Mouse (Mus musculus) liver, postnatal 0 days (tissue): Measurements from ENCODE around the gene Ccser1. TPM values are rescaled to one million over a fixed set of nuclear protein-coding genes. Genes with fewer than 3 reads are reported as not detected.

ENCODE experiments used
- ATAC-seq: fragments of 200-750 bp; cut with Nextera tagmentation; 2 replicates; pipeline ENCODE4 v1.8.0; 2017; ENCODE audit warnings: mild to moderate bottlenecking, moderate library complexity
- DNase-seq: peaks from one replicate; pipeline ENCODE4 v3.0.0-alpha.2; 2016
- H3K27ac ChIP-seq: fragments of 300-500 bp; sonication (generic); 2 replicates; pipeline ENCODE4 v1.5.1; 2014; ENCODE audit warnings: antibody characterized with exemption, moderate library complexity, mild to moderate bottlenecking, low read depth
- H3K27me3 ChIP-seq: fragments of 300-500 bp; sonication (generic); 2 replicates; pipeline ENCODE4 v1.6.1; 2014; ENCODE audit warnings: low read length, control low read depth, mixed read lengths; ENCODE audit not compliant: insufficient read depth
- H3K36me3 ChIP-seq: fragments of 300-500 bp; sonication (generic); replicated peaks from 2 replicates; pipeline ENCODE4 v1.6.1; 2014; ENCODE audit warnings: mild to moderate bottlenecking, control low read depth, low read length, moderate library complexity, mixed read lengths; ENCODE audit not compliant: insufficient read depth
- H3K4me1 ChIP-seq: fragments of 300-500 bp; sonication (generic); 2 replicates; pipeline ENCODE4 v1.6.1; 2014; ENCODE audit warnings: antibody characterized with exemption, mild to moderate bottlenecking, control low read depth; ENCODE audit not compliant: insufficient read depth
- H3K4me2 ChIP-seq: fragments of 300-500 bp; sonication (generic); 2 replicates; pipeline ENCODE4 v1.6.1; 2014; ENCODE audit warnings: low read depth, mild to moderate bottlenecking, low read length, moderate library complexity, mixed read lengths
- H3K4me3 ChIP-seq: fragments of 300-500 bp; sonication (generic); 2 replicates; pipeline ENCODE4 v1.5.1; 2014; ENCODE audit warnings: low read depth, low read length
- H3K9ac ChIP-seq: fragments of 300-500 bp; sonication (generic); replicated peaks from 2 replicates; pipeline ENCODE4 v1.6.1; 2014; ENCODE audit warnings: mild to moderate bottlenecking, moderate library complexity
- H3K9me3 ChIP-seq: fragments of 300-500 bp; sonication (generic); 2 replicates; pipeline ENCODE4 v1.6.1; 2016; ENCODE audit warnings: mild to moderate bottlenecking, control low read depth, low read length, mixed read lengths
- CTCF ChIP-seq: sonication (generic); IDR thresholded peaks from 2 replicates; pipeline ENCODE4 v1.5.1; 2016; ENCODE audit warnings: antibody characterized with exemption, low read depth
- EP300 ChIP-seq: IDR thresholded peaks from 2 replicates; pipeline ENCODE4 v1.6.1; 2016; ENCODE audit warnings: antibody characterized with exemption, low read depth, mild to moderate bottlenecking
- WGBS: fragments of 180-500 bp; shearing (Covaris S2); extraction: QIAGEN DNeasy Blood & Tissue Kit; methylation state at CpG from one replicate; pipeline ENCODE4 v1.1.7; 2014; ENCODE audit not compliant: insufficient replicate concordance; 5-methylcytosine and 5-hydroxymethylcytosine counted together
- polyA plus RNA-seq: library from polyadenylated mRNA; unstranded; fragments of >200 nt; fragmentation: Nextera tagmentation; extraction: Ambion mirVana; gene quantifications from 2 replicates; pipeline ENCODE4 v1.2.1, GENCODE M21; 2015

Ccser1 gene
- polyA plus RNA-seq, 1 experiment from 2014 or later = 0.18 TPM

GRCm38 (mm10) chr6:61300441-61300840 is 120.3 kb downstream of the Ccser1 start:
- H3K27ac ChIP-seq = no peak overlapping the region
- H3K36me3 ChIP-seq = no peaks in the 10 kb centered on the region
- no peaks in the 10 kb centered on the region for H3K27me3 ChIP-seq
- DNase-seq (no peak), ATAC-seq (no peak)
- H3K4me1 ChIP-seq = no peaks in the 10 kb centered on the region
- no peak for TF ChIP-seq CTCF
- no peak for TF ChIP-seq EP300
- H3K9me3 ChIP-seq = no peaks in the 10 kb centered on the region
- H3K4me3 ChIP-seq = no peak overlapping the region
- no peak overlapping the region for H3K9ac ChIP-seq
- H3K4me2 ChIP-seq = no peak overlapping the region
- WGBS = 78% methylated on average over 4 of the region's 4 CpGs

DNA sequence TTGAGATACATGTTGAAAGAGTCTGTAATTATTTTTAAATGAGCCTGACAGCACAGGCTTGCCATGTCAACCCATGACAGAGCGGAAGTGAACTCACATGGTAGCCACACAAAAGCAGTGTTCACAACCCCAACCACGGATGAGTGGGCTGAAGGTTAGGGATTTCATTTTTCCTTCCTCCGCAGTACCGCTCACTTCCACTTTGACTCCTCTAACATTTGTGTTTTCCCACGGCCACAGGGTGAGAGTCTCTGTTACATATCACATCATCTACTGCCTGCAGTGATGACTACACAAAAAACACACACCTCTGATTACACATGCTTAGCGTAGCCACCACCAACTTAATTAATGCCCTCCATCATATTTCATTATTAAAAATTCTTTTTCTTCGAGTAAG is 120.9 kb downstream of the Ccser1 start:
- Histone ChIP-seq H3K4me3 (no peak overlapping the region), H3K9ac (no peak overlapping the region), H3K4me2 (no peak overlapping the region), H3K9me3 (no peaks in the 10 kb centered on the region), H3K36me3 (no peaks in the 10 kb centered on the region), H3K27me3 (no peaks in the 10 kb centered on the region), H3K27ac (no peak overlapping the region), H3K4me1 (no peaks in the 10 kb centered on the region)
- WGBS = 55% methylated on average over 7 of the region's 7 CpGs
- TF ChIP-seq EP300 = no peak
- no peak for TF ChIP-seq CTCF
- DNase-seq = no peak
- ATAC-seq = no peak

- no peak for ATAC-seq
- no peaks in the 10 kb centered on the region for H3K27me3 ChIP-seq
- H3K9me3 ChIP-seq = no peaks in the 10 kb centered on the region
- 13% methylated on average over 2 of the region's 2 CpGs for WGBS
- H3K9ac ChIP-seq = no peak overlapping the region
- no peak overlapping the region for H3K27ac ChIP-seq
- no peak overlapping the region for H3K4me2 ChIP-seq
- no peaks in the 10 kb centered on the region for H3K4me1 ChIP-seq
- no peak overlapping the region for H3K4me3 ChIP-seq
- TF ChIP-seq CTCF = peak; percentile 63
- no peak for TF ChIP-seq EP300
- DNase-seq = no peak
- no peaks in the 10 kb centered on the region for H3K36me3 ChIP-seq
Observed at GRCm38 (mm10) chr6:61301631-61302030, 121.5 kb downstream of the Ccser1 start.

DNA sequence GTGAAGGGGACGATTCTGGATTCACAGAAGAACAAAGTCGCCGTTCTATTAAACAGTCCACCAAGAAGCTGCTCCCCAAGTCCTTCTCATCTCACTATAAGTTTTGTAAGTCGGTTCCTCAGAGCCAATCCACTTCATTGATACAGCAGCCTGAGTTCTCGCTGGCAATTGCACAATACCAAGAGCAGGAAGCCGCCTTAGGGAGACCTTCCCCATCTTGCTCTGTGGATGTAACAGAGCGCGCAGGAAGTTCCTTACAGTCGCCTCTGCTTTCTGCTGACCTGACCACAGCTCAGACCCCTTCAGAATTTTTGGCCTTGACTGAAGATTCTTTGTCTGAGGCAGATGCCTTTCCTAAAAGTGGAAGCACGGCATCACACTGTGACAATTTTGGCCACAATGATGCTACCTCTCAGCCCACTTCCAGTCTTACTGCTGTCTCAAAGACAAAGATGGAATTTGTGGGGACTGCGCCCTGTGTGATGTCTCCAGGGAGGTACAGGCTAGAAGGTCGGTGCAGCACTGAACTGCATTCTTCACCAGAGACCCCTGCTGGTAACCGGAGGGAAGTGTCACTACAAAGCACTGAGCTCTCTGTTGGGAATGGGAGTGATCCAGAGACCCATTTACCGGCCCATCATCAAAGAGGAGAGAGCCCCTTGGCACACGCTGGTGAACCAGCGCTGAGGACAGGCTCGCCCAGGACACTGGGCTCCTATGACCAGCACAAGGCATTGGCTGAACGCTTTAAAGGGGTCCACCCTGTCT is 131.4 kb downstream of the Ccser1 start:
- TF ChIP-seq CTCF (no peak), EP300 (no peak)
- no peak for ATAC-seq
- Histone ChIP-seq H3K27ac (no peak overlapping the region), H3K4me2 (no peak overlapping the region), H3K4me1 (no peaks in the 10 kb centered on the region), H3K9me3 (no peaks in the 10 kb centered on the region), H3K4me3 (no peak overlapping the region), H3K9ac (no peak overlapping the region), H3K36me3 (no peaks in the 10 kb centered on the region), H3K27me3 (no peaks in the 10 kb centered on the region)
- DNase-seq = no peak
- WGBS = 74% methylated on average over 18 of the region's 18 CpGs

- Histone ChIP-seq H3K36me3 (no peaks in the 10 kb centered on the region), H3K4me3 (no peak overlapping the region), H3K4me1 (no peaks in the 10 kb centered on the region), H3K27ac (no peak overlapping the region), H3K9me3 (no peaks in the 10 kb centered on the region), H3K9ac (no peak overlapping the region), H3K4me2 (no peak overlapping the region), H3K27me3 (no peaks in the 10 kb centered on the region)
- DNase-seq (no peak), ATAC-seq (no peak)
- peak; percentile 70 for TF ChIP-seq CTCF
- TF ChIP-seq EP300 = no peak
- WGBS = 19% methylated on average over 6 of the region's 6 CpGs
Observed at GRCm38 (mm10) chr6:61315884-61316601, 135.9 kb downstream of the Ccser1 start.

DNA sequence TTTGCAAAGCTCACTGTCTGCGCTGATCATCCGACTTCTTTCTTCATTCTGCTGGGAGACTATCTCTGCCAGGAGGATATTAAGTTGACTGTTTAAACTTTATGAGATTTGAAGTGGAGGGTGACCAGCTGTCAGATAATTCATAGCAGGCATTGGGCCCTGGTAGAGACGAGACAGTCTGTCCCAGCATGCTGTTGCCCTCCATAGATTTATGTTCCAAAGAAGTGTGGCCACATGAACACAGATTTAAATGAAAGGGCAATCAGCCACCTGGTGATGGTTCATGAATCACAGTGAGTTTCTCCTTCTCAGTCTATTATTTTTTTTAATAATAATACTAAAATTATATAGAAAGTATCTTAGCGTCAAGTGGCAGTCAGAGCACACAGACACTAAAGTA is 140.7 kb downstream of the Ccser1 start:
- Histone ChIP-seq H3K4me3 (no peak overlapping the region), H3K9ac (no peak overlapping the region), H3K4me2 (no peak overlapping the region), H3K4me1 (no peaks in the 10 kb centered on the region), H3K27ac (no peak overlapping the region), H3K27me3 (no peaks in the 10 kb centered on the region), H3K9me3 (no peaks in the 10 kb centered on the region), H3K36me3 (no peaks in the 10 kb centered on the region)
- no peak for ATAC-seq
- 79% methylated on average over 4 of the region's 4 CpGs for WGBS
- TF ChIP-seq EP300 = no peak
- TF ChIP-seq CTCF = no peak
- DNase-seq = no peak
